Mouse (Mus musculus) layer of hippocampus, adult 11-12 months (tissue): Measurements from ENCODE around the gene Fshb.
A peak's percentile ranks its signal among the peaks of the same experiment; 100 is the strongest.

Experiments
- DNase-seq: peaks from one replicate; pipeline ENCODE4 v3.0.0; 2022; ENCODE audit warnings: low spot score

Gene Fshb

GRCm38 (mm10) chr2:107059556-107059955 lies at the start of gene Fshb:
Gene Fshb, minus strand, starts transcription at chr2:107059656.
- DNase-seq, result no peak

DNA sequence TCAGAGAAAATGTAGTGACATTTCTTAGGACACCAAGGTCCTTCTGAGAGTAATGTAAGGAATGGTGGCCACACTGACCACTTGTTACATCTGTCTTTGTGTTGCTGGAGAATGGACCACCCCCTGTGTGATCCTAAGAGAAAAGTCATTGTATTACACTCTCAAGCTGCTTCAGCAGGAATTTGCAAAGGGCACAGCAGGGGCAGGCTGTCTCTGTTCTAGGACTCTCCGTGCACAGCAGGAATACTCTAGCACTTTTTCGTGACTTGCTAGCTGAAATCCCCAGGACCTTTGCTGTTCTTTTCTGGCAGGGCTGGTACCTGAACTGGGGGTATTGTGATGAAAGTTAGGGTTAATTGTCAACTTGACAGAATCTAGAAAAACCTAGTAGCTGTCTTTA lies 24.8 kb upstream of the Fshb start:
- DNase-seq, result no peak

DNA sequence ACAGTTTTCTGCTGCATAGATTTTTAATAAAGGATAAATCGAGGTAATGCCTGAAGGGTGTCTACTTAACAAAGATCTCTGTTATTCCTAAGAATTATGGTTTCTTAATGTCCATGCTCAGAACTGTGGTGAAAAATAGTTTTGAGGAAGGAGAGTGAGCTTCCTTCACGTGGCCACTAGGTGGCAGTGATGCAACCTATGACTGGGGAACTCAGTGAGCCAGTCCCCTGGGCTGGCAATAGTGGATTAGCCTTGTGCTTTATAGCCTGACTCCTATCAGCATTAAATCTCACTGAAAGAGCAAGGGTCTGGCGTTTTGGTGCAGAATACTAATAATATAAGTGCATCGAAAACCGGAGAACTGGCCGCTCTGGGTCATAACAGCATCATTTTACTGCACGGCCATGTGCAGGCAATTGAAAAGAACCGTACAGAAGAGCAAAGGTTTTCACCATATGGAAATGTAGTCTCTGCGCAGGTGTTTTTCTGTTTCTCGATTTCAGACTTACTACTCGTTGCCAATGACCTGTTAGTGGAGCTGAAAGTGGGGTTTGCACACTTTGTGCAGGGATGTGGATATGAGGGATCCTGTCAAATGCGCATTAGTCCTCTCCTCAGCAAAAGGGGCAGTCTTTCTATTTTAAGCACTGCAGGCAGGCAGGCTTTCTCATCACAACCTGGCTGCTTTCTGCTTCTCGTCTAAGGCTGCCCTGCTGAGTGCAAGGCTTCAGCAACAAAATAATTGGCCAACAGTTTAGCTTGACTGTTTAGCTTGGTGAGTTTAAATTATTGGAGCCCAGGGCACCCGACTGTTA lies 23.8 kb upstream of the Fshb start:
- peak; percentile 33 for DNase-seq

DNA sequence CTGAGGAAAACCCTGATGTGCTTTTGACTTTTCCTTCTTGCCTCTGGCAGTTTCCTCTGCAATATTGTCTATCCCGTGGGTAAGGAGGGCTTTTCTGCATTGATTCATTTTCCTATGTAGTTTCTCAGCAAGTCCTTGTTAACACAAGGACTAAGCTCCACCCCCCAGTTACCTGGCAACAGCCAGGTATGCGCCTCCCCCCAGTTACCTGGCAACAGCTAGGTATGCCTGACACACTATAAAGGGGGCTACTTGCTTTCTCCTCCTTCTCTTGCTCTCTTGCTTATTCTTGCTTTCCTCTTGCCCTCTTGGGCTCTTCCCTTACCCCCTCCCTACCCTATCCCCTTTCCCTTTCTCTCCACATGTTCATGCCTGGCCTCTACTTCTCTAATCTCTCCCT lies 3.8 kb upstream of the Fshb start:
- DNase-seq, result no peak

DNA sequence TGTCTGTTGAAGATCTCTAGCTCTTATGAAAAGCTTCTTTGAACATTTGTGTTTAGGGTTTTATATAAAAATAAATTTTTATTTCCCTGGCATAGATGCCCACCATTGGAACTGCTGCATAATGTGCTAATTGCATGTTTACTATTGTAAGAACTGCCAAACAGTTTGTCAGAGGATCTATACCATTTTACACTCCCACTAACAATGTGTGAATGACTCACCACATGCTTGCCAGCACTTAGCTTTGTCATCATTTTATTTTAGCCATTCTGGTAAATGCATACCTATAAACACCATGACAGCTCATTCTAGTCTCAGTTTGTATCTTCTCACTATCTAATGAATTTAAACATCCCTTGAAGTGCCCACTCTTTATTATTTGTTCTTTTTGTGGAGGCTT lies 13.5 kb downstream of the Fshb start:
- no peak for DNase-seq

DNA sequence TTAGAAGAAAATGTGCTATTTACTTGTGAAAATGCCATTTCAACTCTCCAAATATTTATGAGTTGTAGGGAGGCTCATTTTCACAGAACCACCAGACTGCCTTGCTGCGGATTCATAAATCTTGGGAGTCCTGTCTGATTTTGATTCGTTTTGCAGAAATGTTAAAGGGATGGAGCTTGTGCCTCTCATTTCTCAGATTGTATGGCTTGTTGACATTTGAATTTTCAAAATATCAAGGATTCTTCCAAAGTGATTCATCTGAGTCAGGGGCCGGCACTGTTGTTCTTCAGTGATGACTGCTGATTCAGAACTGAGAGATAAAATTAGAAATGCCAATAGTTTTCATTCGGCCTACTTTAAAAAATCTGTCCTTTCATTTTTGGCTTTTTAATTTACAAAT lies 18.6 kb downstream of the Fshb start:
- peak; percentile 4 for DNase-seq

DNA sequence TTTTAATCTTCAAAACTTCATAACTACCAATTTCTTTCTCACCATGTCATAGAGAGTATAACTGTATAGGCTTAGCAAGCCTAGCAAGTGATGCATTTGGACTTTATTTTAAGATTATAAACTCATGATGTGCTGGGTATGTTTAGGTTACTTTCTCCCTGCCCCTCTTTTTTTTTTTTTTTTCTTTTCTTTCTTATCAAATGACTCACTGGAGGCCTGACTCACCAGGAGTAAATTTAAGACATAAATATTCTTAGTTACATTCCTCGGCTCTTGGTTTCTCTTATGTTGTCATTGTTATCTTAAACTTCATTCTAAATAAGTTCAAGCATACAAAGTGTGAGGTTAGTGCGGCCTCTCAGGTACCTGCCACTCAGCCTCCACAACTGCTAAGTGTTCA lies 23.5 kb downstream of the Fshb start:
- DNase-seq, result no peak

GRCm38 (mm10) chr2:107024694-107025093 lies 34.8 kb downstream of the Fshb start:
- no peak for DNase-seq

DNA sequence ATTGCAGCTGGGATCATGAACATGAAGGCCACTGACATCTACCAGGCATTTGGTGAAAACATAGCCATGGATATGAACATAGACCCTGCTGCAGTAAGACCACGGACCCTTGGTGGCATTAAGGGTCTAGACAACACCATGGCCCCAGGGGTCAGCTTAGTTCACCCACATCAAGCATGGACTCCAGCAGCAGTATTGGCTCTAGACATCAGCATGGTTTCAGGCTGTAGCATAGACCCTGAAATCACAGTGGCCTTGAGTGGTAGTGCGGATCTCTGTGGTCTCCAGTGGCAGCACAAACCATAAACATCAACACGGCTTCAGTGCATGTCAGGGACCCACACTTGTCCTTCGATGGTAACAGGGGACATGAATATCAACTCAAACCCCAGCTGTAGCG lies 36.7 kb downstream of the Fshb start:
- no peak for DNase-seq

DNA sequence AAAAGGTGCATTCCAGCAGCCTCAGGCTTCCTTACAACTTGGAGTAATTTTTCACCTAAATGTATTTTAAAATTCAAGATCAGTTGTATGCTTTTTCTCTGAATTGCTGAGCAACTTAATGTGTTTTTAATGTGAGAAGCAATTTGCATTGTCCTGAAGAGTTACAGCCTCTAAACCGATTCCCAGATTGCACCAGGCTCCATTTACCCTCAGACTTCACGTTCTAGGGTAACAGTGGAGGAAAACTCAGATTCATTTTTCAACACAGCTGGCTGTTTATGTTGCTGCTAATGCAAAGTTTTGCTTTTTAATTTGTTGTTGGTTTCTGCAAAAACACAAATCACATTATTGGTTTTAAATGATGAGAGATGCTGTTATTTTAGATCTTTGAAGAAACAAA lies 40.1 kb downstream of the Fshb start:
- no peak for DNase-seq

- no peak for DNase-seq
Measured at GRCm38 (mm10) chr2:107013161-107013560, 46.3 kb downstream of the Fshb start.

GRCm38 (mm10) chr2:107012318-107012717 lies 47.1 kb downstream of the Fshb start:
- DNase-seq, result no peak

DNA sequence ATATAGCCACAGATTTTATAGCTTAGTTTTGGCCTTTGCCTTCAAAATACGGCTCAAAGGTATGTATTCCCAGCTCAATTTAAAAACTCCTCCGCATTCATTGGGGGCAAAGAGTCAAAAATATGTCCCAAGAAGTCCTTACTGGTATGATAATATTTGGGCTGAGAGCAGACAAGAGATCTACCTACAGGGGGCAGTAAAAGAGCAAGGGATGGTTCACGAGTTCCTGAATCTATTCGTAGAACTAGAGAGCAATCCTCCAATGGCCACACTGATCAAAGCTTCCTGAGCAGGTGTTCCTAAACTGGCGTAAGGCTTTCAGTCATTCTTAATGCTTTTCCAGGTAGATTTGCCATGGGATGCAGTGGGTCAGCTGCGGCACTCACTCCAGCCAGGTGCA lies 49.3 kb downstream of the Fshb start:
- peak; percentile 21 for DNase-seq

GRCm38 (mm10) chr2:107006378-107006777 lies 53.1 kb downstream of the Fshb start:
- no peak for DNase-seq
